Mouse (Mus musculus) right cerebral cortex, postnatal 14 days (tissue): ENCODE measurements around the gene Tspan9.
A peak's percentile ranks its signal among the peaks of the same experiment; 100 is the strongest.

Source experiments
- DNase-seq: peaks from one replicate; pipeline ENCODE4 v3.0.0; 2022

Gene Tspan9

DNA sequence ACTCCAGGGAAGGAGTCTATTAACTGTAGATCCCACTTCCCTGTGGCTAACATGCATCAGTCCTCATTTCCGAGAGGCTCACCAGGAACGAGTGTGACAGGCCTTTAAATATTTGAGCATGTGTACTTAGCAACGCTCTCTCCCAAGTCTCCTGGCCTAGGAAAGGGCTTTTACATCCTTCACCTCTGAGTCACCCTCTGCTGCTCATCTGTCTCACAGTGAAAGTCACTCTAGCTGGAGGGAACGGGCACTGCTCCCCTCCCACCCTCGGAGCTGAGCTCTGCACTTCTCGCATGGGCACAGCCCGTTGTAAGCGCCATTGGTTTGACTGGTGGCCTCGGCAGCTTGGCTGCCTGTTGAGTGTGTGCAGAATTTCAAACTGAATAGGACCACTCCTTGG, 169.4 kb downstream of the Tspan9 start:
- no peak for DNase-seq

DNA sequence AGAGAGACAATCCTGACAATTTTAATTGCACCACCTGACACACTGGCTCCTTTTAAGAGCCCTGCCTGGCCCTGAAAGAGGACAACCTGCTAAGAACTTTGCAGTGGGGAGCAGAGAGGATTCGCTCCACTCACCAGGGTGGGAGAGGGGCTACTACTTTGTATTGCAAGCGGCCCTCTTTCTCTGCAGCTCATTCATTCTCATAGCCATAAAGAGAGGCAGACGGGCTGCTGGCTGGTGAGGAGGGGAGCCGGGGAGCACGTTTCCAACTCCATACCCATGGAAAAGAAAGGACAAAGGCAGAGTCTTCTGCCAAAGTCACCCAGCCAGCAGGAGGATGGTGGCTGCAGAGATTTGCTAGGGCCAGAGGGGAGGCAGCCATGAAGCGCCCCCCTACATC, 169.8 kb downstream of the Tspan9 start:
- no peak for DNase-seq

DNA sequence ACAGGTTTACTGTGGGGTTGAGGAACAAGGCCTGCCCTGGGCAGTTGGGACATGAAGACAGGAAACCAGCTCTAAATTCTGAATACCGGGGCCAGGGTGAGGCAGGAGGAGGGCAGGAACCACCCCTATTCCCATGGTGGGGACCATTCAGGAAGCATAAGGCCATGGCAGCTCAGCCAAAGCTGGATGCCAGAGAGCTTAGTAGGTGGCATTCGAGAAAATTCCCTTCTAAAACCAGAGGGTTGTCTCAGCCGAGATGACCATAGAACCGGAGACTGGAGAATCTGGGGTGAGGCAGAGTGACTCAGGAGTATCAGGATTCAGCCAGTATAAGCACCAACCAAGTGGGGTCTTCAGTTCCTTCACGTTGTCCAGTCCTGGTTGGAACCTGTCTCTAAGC, 171.5 kb downstream of the Tspan9 start:
- DNase-seq, result no peak

DNA sequence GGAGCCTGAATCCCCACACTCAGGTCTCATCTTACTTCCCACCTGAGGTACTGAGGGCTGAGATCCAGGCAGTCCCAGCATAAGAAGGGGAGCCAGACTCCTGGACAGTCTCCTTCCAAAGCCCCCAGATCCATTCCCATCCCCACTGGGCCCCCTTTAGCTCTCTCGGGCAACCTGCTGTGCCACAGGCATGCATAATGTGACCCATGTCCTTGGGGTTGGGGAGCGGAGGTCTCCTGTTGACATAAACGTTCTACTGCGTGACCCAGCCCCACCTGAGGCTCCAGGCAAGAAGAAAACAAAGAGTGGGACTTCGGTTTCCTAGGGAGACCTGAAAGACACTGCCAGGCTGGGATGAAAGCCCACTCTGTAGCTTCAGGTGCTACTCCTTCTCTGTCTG, 172.5 kb downstream of the Tspan9 start:
- no peak for DNase-seq

DNA sequence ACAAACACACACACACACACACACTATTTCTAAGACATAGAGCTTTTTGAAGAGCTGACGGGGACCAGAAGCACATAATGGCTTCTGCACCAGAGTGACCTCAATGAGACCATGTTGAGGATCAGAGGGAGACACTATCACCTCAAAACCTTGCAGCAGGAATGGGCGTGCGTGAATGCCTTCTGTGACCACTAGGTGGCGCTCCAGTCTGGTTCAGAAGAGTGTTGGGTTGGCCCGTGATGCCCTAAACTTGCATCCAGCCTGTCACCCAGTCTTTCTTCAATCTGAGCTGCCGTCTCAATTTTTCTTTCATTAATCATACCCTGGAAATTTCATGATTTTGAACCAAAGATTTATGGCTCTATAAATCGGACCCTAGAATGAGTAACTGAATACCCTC, 173.3 kb downstream of the Tspan9 start:
- DNase-seq, result peak; percentile 85

DNA sequence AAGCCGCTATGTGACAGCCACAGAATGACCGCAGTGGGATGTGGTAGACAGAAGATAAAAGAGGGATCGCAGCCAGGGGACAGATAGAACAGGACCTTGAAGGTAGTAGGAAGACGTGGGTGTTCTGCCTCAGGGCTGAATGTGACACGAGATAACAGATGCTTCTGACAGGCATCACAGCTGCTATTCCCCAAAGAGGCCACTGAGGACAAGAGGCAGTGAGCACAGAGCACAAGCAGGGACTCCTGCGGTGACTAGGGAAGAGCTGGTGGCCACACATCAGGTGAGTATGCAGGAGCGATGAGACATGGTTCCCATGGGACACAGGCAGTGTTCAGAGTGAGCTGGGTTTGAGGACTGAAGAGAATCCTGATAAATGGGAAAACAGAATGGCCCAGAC, 173.7 kb downstream of the Tspan9 start:
- DNase-seq, result no peak

DNA sequence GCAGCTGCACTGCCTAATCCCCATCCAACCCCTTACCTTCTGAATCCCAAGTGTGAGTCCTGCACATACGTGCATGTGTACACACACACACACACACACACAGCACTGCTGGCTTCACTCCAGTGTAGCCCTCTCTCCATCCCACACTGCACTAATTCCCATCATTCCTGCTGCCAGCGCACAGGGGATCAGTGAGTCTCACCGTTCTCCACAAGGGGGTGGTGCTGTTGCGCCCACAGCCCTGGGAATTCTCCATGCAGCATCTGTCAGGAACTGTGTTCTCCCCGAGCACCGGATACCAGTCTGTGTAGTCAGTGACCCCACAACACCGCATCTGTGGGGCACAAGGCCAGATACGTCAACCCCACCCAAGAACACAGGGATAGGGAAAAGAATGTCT, 177.9 kb downstream of the Tspan9 start:
- peak; percentile 67 for DNase-seq

DNA sequence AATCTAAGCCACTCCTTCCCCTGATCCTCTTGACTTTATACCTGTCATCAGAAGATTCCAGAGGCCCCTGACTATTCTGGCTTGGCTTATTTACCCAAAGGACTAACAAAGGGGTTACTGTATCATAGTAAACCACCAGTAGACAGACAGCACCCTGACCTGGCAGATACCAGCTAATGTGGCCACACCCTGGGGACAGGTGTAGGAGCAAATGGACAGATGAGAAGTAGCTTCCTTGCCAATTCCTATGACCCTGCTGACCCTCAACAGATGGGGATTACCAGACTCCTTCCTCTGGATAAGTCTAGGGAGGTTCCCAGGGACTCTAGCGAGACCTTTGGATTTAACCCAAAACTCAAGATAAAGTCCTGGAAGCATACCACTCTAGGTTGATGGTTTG, 183.2 kb downstream of the Tspan9 start:
- DNase-seq, result no peak

DNA sequence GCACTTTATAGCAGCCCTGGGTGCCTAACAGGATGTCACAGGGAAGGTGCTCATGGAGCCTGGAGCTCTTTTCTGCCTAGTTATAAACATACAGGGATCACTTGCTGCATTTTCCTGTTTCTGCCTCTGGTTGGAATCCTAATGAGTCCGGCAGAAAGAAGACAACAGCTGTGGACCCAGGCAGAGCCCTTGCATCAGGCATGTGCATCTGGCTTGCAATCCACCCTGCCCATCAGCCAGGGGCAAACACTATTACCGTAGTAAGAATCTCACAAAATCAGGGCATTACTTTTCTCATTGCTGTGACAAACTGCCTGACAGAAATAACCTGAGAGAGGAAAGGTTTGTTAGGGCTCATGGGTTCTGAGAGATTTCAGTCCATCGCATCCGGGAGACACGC, 187.2 kb downstream of the Tspan9 start:
- no peak for DNase-seq

DNA sequence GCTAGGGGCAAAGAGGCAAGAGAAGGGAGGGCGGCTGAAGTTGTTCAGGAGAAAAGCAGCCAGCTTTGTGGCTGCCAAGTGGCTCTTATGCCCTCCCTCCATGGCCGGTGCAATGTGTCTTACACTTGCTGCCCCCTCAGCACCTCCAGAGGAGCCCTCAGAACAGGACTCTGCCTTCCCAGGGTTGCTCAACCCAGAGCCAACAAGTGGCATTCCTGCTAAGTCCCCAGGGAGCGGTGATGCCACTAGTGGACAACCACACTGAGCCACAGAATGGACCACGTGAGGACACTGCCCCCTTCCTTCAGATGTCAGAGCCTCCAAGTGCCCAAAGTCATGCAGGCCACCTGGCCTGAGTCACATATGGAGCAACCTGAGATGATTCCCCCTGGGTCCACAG, 190.3 kb downstream of the Tspan9 start:
- DNase-seq, result no peak

DNA sequence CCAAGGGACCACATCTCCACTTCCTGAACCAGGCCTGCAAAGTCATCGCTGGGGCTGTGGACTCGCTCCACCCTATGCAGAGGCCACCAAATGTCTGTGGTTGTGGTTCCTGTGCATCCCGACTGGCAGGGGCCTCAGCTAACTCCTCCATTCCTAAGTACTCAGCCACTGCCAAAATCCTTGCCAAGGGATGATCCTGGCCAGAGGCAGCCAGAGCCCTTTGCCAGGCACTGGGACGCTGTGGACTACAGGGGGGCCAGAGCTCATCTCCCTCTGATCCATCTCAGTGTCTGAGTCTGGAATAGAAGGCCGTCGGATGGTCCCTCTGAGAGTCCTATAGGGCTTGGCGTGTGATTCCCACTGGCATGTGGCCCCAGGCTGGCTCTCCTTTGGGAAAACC, 193.5 kb downstream of the Tspan9 start:
- no peak for DNase-seq

DNA sequence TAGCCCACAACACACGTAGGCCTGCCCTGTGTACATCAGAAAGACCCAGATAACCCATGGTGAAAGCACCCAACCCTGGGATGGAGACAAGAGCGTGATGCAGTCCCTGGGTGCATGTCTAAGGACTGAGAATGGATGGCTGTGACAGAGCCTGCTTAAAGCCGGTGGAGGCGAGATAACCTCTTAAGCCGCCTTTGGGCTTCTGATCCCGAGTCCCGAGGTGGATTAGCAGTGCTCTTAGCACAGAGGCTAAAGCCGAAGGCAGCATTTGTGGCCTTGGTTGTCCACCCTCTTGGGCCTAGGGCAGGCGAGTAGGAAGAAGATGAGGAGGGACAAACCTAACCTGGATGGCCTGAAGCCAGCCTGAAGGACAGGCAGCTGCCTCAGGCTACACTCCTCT, 194.7 kb downstream of the Tspan9 start:
- no peak for DNase-seq

DNA sequence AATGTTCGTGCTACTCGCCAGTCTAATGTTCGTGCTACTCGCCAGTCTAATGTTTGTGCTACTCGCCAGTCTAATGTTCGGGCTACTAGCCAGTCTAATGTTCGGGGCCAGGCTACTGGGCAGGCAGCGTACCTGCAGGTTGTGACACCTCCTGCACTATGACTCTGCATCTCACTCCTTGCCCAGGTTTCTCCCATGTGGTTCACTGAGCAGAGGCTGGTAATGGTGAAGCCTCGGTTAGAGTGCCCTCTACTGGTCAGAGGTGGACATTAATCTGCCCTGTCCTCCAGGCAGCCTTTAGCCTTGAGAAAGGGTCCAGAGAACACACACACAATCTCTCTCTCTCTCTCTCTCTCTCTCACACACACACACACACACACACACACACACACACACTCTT, 197.7 kb downstream of the Tspan9 start:
- DNase-seq, result peak; percentile 77

DNA sequence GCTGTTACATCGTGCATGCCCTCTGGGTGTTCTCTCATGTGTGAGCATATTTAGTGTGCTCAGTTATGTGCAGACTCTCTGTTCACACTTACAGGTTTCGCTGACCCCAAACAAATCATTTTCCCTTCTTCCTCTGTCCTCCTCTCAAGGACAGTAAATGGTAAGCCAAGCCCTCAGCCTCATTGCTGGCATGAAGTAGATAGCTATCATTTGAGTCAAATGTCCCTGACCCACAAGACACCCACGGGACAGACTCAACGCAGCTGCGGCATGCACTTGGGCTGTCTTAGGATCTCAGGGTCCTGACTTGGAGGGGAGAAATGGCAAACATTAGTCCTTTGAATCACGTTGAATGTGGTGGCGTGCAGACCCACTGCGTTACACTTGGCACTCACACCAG, 201.0 kb downstream of the Tspan9 start:
- no peak for DNase-seq

DNA sequence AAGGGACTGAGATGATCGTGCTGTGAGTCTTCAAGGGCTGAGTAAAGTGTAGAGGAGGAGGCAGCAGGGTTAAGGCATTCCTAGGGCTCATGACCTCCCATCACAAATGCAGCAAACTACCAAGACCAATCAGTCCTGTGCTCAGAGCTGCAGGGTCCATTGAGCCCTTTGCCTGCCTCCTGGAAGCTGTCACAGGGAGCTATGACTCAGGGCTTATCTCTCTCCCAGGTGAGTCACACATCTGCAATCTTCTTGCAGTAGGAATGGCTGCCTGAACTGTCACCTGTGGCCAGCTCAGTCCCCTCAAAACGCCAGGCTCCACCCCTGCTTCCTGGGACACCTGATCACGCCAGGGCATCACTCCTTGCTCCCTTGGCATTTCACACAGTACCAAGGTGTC, 208.3 kb downstream of the Tspan9 start:
- DNase-seq, result no peak

DNA sequence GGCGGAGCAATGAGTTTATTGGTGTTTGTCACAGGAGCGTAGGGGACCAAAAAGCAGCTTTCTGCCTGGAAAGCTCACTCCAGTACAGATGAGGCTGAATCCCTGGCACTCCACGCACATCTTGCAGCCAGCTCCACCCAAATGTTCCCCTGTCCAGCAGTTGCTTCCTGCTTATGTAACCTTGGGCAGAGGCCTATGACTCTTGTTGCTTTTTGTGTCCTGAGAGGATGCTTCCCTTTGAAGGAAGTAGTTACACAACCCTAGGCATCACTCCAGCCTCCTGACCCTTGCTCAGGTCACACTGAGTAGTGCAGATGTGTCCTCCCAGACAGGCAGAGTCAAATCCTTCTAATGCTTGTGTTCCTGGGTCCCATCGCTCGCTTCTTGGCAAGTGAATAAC, 209.6 kb downstream of the Tspan9 start:
- DNase-seq, result no peak

DNA sequence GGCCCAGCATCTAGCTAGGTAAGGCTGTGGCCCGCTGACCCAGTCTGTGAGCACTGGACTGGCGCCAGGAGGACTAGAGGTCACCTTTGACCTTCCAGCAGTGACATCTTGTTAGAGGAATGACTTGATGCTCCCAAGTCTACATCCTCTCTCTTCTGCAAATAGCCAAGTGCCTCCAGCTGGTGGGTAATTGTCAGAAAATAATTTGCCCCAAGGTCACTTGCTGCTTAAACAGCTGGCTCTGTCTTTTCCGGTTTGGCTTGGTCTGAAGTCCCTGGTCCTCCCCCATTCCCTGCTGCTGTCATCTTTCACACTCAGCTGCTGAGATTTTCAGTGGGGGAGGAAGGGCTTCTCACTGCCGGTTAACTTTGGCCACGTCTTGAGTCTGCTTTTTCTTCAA, 210.7 kb downstream of the Tspan9 start:
- no peak for DNase-seq

DNA sequence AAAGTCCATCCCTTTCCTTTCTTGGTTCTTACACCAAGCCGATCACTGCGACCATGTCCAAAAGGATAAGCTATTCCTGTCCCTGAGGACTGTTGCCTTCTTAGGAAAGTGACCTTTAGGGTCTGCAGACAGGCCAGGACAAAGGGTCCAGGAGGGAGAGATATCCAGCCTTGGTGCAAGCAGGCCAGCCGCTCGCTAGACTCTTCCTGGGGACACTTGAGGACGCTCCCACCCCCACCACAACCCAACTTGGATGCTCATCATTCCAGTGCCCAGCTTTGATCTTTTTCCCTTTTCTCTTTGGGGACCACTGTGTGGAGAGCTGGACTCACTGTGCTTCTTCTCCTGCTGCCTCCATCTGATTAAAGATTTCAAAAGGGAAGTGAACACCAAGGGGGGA, 214.7 kb downstream of the Tspan9 start:
- DNase-seq, result no peak

DNA sequence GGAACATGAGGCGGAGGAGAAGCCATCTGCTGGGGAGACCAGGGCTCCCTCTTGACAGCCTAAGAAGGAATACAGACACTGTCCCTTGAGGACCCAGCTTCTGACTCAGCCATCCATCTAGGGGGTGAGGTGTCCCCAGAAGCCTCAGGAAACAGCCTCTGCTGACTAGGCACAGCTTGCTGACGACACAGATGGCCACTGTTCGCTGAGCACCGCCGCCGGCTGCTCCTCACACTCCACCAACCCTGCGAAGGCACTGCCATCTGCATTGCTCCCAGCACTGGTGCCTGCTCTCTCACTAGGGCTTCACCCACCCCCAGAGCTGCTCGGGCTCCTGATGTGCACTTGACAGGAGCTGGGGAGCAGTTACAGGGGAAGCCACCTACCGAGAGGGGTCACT, 217.5 kb downstream of the Tspan9 start:
- peak; percentile 71 for DNase-seq

DNA sequence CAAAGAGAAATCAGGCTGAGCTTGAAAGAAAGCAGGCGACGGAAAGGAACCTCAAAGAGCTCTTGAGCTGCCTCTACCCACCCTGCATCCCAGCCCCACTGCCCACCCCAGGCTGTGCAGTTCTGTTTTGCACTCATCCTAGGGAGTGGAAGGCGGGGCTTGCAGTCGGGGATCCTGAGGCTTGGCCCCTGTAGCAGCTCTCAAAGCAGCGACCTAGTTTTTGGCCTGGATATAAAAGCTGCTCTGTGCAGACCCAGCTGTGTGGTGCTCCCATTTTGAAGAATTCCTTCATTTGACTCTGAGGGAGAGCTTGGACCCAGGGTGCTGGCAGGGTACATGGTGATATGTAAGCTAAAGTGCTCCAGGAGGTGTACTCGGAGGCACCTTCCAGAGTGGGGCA, 218.6 kb downstream of the Tspan9 start:
- no peak for DNase-seq

DNA sequence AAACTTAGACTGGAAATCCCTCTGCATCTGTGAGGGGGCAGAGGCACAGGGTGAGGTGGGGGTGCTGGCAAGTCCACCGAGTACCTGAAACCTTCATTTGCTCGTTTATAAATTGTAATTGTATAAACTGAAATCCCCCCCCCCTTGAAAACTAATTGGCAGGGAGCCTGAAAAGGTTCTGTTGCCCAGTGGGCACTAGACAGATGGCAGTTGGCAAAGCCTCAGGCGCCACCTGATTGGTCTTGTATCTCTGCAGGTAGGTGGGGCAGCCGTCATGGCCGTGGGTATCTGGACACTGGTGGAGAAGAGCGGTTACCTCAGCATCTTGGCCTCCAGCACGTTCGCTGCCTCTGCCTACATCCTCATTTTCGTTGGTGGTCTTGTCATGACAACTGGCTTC, 220.1 kb downstream of the Tspan9 start:
- DNase-seq, result no peak

DNA sequence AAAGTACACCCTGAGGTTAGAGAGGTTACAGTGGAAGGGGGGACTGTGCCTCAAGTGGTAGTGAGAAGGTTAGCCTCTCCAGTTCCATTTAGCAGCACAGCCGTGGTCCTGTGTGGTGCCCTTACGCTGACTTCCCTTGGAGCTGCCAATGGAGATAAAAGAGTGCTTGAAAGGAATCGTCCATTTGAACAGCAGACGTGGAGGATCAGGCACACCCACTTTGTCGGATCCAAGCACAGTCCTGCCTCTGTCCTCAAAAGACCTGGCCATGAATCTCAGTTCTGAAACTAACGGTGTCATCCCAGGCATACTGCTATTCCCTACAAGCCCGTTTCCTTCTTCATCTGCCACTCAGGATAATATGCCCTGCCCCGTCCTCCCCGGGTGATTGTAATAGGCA, 221.4 kb downstream of the Tspan9 start:
- DNase-seq, result no peak

DNA sequence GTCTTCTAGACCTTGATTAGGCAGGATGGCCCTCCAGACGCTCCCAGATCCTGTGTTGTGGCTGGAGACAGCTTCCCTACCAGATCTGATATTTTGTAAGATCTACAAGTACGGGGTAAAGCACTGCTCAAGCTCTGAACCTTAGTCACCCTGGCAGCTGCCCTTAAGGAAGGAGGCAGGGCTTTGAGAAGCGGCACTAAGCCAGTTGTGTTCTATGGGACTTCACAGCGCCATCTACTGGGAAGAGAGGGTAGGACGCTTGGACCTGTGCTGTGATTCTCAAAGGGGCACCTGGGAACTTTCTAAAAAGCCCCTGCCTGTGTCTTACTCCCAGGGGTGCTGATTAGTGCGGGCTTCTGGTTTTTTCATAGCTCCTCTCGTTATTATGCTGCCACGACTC, 222.7 kb downstream of the Tspan9 start:
- DNase-seq, result peak; percentile 84

DNA sequence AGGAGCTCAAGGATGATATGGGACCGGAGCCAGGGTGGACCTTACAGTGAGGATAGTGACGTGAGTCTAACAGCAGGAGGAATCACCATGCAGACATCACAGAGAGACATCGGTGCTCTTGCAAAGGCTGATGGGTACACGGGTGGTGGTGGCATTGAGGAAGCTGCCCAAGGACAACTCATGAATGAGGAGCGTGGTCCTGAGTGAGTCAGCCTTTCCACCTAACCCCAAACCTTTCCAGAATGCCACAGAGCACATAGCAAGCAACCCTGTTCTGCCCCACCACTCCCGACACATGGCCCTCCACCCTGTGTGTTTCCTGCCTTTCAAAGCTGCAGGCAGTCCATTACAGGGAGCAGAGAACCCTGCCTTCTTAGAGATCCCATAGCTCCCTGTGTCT, 223.9 kb downstream of the Tspan9 start:
- no peak for DNase-seq

DNA sequence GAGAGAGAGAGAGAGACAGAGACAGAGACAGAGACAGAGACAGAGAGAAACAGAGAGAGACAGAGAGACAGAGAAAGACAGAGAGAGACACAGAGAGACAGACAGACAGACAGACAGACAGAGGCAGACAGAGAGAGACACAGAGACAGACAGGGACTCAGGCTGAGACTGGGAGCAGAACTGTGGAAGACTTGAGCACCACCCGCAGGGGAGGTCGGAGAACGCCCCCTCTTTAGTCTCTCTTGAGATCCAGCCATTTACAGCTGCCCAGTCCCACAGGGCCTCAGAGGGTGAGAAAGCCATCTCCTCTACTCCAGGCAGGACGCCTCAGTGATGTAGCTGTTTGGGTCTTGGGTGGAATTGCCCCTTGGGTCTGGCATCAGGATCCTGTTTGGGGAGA, 225.7 kb downstream of the Tspan9 start:
- DNase-seq, result no peak

DNA sequence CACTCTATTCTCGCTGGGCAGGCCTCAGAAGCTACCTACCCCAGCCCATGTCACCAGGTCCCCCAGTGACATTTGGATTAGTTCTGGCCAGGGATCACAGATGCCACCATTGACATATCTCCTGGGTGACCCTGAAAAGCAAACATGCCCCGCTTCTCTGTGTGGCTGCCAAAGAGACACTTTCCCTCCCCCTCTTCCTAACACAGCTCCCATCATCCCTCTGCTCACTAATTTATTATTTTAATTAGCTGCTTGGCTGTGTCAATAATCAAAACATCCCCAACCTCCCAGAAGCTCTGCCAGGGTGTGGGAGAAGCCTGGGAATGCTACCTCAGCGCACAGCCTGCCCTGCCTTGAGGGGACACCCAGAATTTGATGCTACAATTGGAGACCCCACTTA, 226.4 kb downstream of the Tspan9 start:
- DNase-seq, result no peak
